ENCODE assay signal across 28 mouse cellular contexts in genomic region chr10:21501658-21502057, GRCm38 (mm10).
"Had no signal": no experiment of that assay in that cellular context is flagged by ENCODE, and none has a peak within 500 bp of the region (broad histone marks: within the 10 kb centered on the region; RNA-seq: fewer than 3 reads in every experiment).

No protein-coding gene starts in this region.

- H3K36me3 ChIP-seq: limb, embryonic 10.5 days; limb, embryonic 12.5 days; limb, embryonic 13.5 days; limb, embryonic 15.5 days; liver, embryonic 12.5 days; liver, embryonic 13.5 days; liver, embryonic 15.5 days; lung, embryonic 15.5 days; midbrain, embryonic 10.5 days; midbrain, embryonic 12.5 days; midbrain, embryonic 13.5 days; midbrain, embryonic 15.5 days; neural tube, embryonic 12.5 days had no signal

- H3K27ac ChIP-seq: limb, embryonic 10.5 days; limb, embryonic 12.5 days; limb, embryonic 13.5 days; limb, embryonic 15.5 days; liver, embryonic 12.5 days; liver, embryonic 13.5 days; liver, embryonic 14.5 days; liver, embryonic 15.5 days; lung, embryonic 15.5 days; macrophage; midbrain, embryonic 10.5 days; midbrain, embryonic 12.5 days; midbrain, embryonic 13.5 days; midbrain, embryonic 15.5 days; neural tube, embryonic 12.5 days had no signal

- H3K9me3 ChIP-seq: limb, embryonic 10.5 days; limb, embryonic 12.5 days; limb, embryonic 13.5 days; limb, embryonic 15.5 days; liver, embryonic 12.5 days; liver, embryonic 13.5 days; liver, embryonic 15.5 days; lung, embryonic 15.5 days; megakaryocyte, embryonic 14.5 days; midbrain, embryonic 10.5 days; midbrain, embryonic 12.5 days; midbrain, embryonic 13.5 days; midbrain, embryonic 15.5 days; neural tube, embryonic 12.5 days had no signal

- H3K27me3 ChIP-seq: limb, embryonic 12.5 days; limb, embryonic 13.5 days; limb, embryonic 15.5 days; liver, embryonic 12.5 days; liver, embryonic 13.5 days; liver, embryonic 15.5 days; lung, embryonic 15.5 days; midbrain, embryonic 12.5 days; midbrain, embryonic 13.5 days; midbrain, embryonic 15.5 days; neural tube, embryonic 12.5 days had no signal

- DNase-seq: left cerebral cortex, postnatal 4 days; liver; liver, embryonic 13.5 days; liver, postnatal 0 days; lung, adult 18-20 months; lung, adult 2 months; lung, embryonic 14.5 days; lung, postnatal 10 days; lung, postnatal 14 days; lung, postnatal 36 days; lung, postnatal 4 days; midbrain, embryonic 14.5 days had no signal

- H3K9ac ChIP-seq: limb, embryonic 12.5 days; limb, embryonic 13.5 days; limb, embryonic 15.5 days; liver, embryonic 12.5 days; liver, embryonic 13.5 days; liver, embryonic 14.5 days; liver, embryonic 15.5 days; liver, postnatal 0 days; lung, embryonic 14.5 days; lung, embryonic 15.5 days; midbrain, embryonic 12.5 days; midbrain, embryonic 13.5 days; midbrain, embryonic 15.5 days; neural tube, embryonic 12.5 days had no signal

- H3K4me1 ChIP-seq: limb, embryonic 10.5 days; limb, embryonic 15.5 days; liver, embryonic 13.5 days; liver, embryonic 15.5 days; lung, embryonic 15.5 days; midbrain, embryonic 10.5 days; midbrain, embryonic 12.5 days; midbrain, embryonic 13.5 days; midbrain, embryonic 15.5 days; neural tube, embryonic 12.5 days had no signal

- H3K4me3 ChIP-seq: limb, embryonic 10.5 days; limb, embryonic 12.5 days; limb, embryonic 13.5 days; limb, embryonic 15.5 days; liver, embryonic 12.5 days; liver, embryonic 13.5 days; liver, embryonic 15.5 days; lung, embryonic 15.5 days; megakaryocyte, embryonic 14.5 days; midbrain, embryonic 10.5 days; midbrain, embryonic 12.5 days; midbrain, embryonic 13.5 days; midbrain, embryonic 15.5 days; myocyte; neural tube, embryonic 12.5 days had no signal
